ENCODE assay signal across 8 mouse cellular contexts in genomic region chr7:126896912-126897311, GRCm38 (mm10). TPM values are rescaled to one million over a fixed set of nuclear protein-coding genes. Genes with fewer than 3 reads are reported as not detected.
DNase-seq lines count a peak whose midpoint lies in the region; ATAC-seq and TF ChIP-seq lines count a peak whose summit lies in the region.

No protein-coding gene starts in this region.

- WGBS in heart, embryonic 14.5 days: 82% methylated on average over 5 of the region's 5 CpGs
- 95% methylated on average over 5 of the region's 5 CpGs for WGBS in midbrain, embryonic 15.5 days

- peak overlapping the region; percentile 83; the same call in 1 of the 2 replicates for H3K9ac ChIP-seq in heart, embryonic 14.5 days (ENCODE audit: low read length)
- H3K9ac ChIP-seq in midbrain, embryonic 15.5 days: peak overlapping the region; percentile 75; the same call in 1 of the 2 replicates

- peak overlapping the region; percentile 76; the same call in 1 of the 2 replicates for H3K4me2 ChIP-seq in heart, embryonic 14.5 days (ENCODE audit: low read length)
- peak overlapping the region; percentile 65 for H3K4me2 ChIP-seq in midbrain, embryonic 15.5 days

- H3K4me3 ChIP-seq in layer of hippocampus, adult 2 months: no peak overlapping the region; the same call in 1 of the 2 replicates
- H3K4me3 ChIP-seq in heart, embryonic 14.5 days (ENCODE audit: control insufficient read depth in 1 of 2, insufficient read depth in 1 of 2, low read depth in 1 of 2, low read length in 2 of 2): no peak overlapping the region
- 0 out of 2 replicates have a peak overlapping the region, but pooled peaks have one; percentile 61 for H3K4me3 ChIP-seq in midbrain, embryonic 15.5 days

- DNase-seq in layer of hippocampus, adult 2 months (ENCODE audit: low spot score in 2 of 2): no peak
- DNase-seq in layer of hippocampus, postnatal 14 days (ENCODE audit: low spot score in 2 of 2): no peak
- DNase-seq in left cerebral cortex, postnatal 4 days: no peak
- no peak for DNase-seq in layer of hippocampus, postnatal 36 days
- DNase-seq in kidney, postnatal 14 days: no peak

- peaks cover 5% of the 10 kb centered on the region; the same call in 1 of the 2 replicates for H3K36me3 ChIP-seq in heart, embryonic 14.5 days (ENCODE audit: control insufficient read depth, insufficient read depth, low read length)
- H3K36me3 ChIP-seq in midbrain, embryonic 15.5 days (replicated peaks): no peaks in the 10 kb centered on the region

- no peaks in the 10 kb centered on the region for H3K27me3 ChIP-seq in heart, embryonic 14.5 days (ENCODE audit: control insufficient read depth, insufficient read depth, low read length)
- no peaks in the 10 kb centered on the region for H3K27me3 ChIP-seq in midbrain, embryonic 15.5 days (replicated peaks)

- H3K9me3 ChIP-seq in heart, embryonic 14.5 days (ENCODE audit: control insufficient read depth, low read length): no peaks in the 10 kb centered on the region
- no peaks in the 10 kb centered on the region for H3K9me3 ChIP-seq in midbrain, embryonic 15.5 days

- 0 out of 2 replicates have a peak, but pooled peaks have one; percentile 16 for ATAC-seq in common myeloid progenitor, adult 5-6 weeks (replicated peaks; ENCODE audit: low read depth, poor library complexity, severe bottlenecking)
- no peak for ATAC-seq in heart, embryonic 14.5 days (ENCODE audit: insufficient number of reproducible peaks, insufficient read depth, low FRiP score, low read depth)
- no peak for ATAC-seq in midbrain, embryonic 15.5 days (replicated peaks)

- peaks cover 6 to 13% of the 10 kb centered on the region in 2 experiments for H3K4me1 ChIP-seq in heart, embryonic 14.5 days (ENCODE audit: control insufficient read depth in 2 of 2, insufficient read depth in 2 of 2, low read length in 2 of 2)
- H3K4me1 ChIP-seq in midbrain, embryonic 15.5 days: peaks cover 16% of the 10 kb centered on the region

- peak overlapping the region; percentile 96; the same call in 1 of the 2 replicates for H3K27ac ChIP-seq in layer of hippocampus, adult 2 months
- no peak overlapping the region for H3K27ac ChIP-seq in heart, embryonic 14.5 days (replicated peaks in 1 of 2; ENCODE audit: control insufficient read depth in 1 of 2, insufficient read depth in 1 of 2, low read depth in 2 of 2, low read length in 2 of 2)
- H3K27ac ChIP-seq in midbrain, embryonic 15.5 days: no peak overlapping the region

- no peak for TF ChIP-seq CTCF in layer of hippocampus, adult 2 months (conservative IDR thresholded peaks at IDR 0.05)

- intact Hi-C loops in left cerebral cortex, postnatal 4 days (cut with DNase I): no loop called here

RNA-seq across cellular contexts. Expression of gene Taok2, which starts 12.4 kb away (rescaled TPM):
- 100 to 1,000 TPM; 154 to 163 TPM for total RNA-seq in layer of hippocampus, adult 2 months (2021)
- 100 to 1,000 TPM; 141 to 147 TPM for total RNA-seq in layer of hippocampus, postnatal 14 days (2021)
- total RNA-seq in common myeloid progenitor, adult 5-6 weeks (2017): 32.2 and 42.2 TPM in 2 replicates
- 19.8 and 21.7 TPM in 2 replicates for polyA plus RNA-seq in heart, embryonic 14.5 days (2014; fragmentation: Nextera tagmentation; extraction: Ambion mirVana)
- 66.8 and 70.9 TPM in 2 replicates for polyA plus RNA-seq in midbrain, embryonic 15.5 days (2015; fragmentation: Nextera tagmentation; extraction: Ambion mirVana)
- 100 to 1,000 TPM; 158 to 165 TPM for total RNA-seq in left cerebral cortex, postnatal 4 days (2021)
- total RNA-seq in layer of hippocampus, postnatal 36 days (2021): 100 to 1,000 TPM; 151 to 165 TPM

RNA-seq across cellular contexts. Expression of gene Tmem219, which starts 25.8 kb away (rescaled TPM):
- total RNA-seq in layer of hippocampus, adult 2 months (2021): 10 to 100 TPM; 21.4 to 23.3 TPM
- 10 to 100 TPM; 25.2 to 27.5 TPM for total RNA-seq in layer of hippocampus, postnatal 14 days (2021)
- 21.1 and 31.9 TPM in 2 replicates for total RNA-seq in common myeloid progenitor, adult 5-6 weeks (2017)
- 21.6 and 22.7 TPM in 2 replicates for polyA plus RNA-seq in heart, embryonic 14.5 days (2014; fragmentation: Nextera tagmentation; extraction: Ambion mirVana)
- 33.2 and 36.1 TPM in 2 replicates for polyA plus RNA-seq in midbrain, embryonic 15.5 days (2015; fragmentation: Nextera tagmentation; extraction: Ambion mirVana)
- total RNA-seq in left cerebral cortex, postnatal 4 days (2021): 10 to 100 TPM; 19.4 to 20.8 TPM
- total RNA-seq in layer of hippocampus, postnatal 36 days (2021): 10 to 100 TPM; 23.2 to 23.8 TPM

RNA-seq across cellular contexts. Expression of gene Kctd13, which starts 31.8 kb away (rescaled TPM):
- 100 to 1,000 TPM; 164 to 166 TPM for total RNA-seq in layer of hippocampus, adult 2 months (2021)
- 100 to 1,000 TPM; 140 to 145 TPM for total RNA-seq in layer of hippocampus, postnatal 14 days (2021)
- total RNA-seq in common myeloid progenitor, adult 5-6 weeks (2017): 9.6 and 13.2 TPM in 2 replicates
- 11.3 and 11.9 TPM in 2 replicates for polyA plus RNA-seq in heart, embryonic 14.5 days (2014; fragmentation: Nextera tagmentation; extraction: Ambion mirVana)
- 133 and 136 TPM in 2 replicates for polyA plus RNA-seq in midbrain, embryonic 15.5 days (2015; fragmentation: Nextera tagmentation; extraction: Ambion mirVana)
- total RNA-seq in left cerebral cortex, postnatal 4 days (2021): 100 to 1,000 TPM; 151 to 167 TPM
- total RNA-seq in layer of hippocampus, postnatal 36 days (2021): 100 to 1,000 TPM; 161 to 171 TPM

RNA-seq across cellular contexts. Expression of gene Ino80e, which starts 34.7 kb away (rescaled TPM):
- total RNA-seq in layer of hippocampus, adult 2 months (2021): 10 to 100 TPM; 49.2 to 49.4 TPM
- 10 to 100 TPM; 46.1 to 50.1 TPM for total RNA-seq in layer of hippocampus, postnatal 14 days (2021)
- 33.4 and 43.2 TPM in 2 replicates for total RNA-seq in common myeloid progenitor, adult 5-6 weeks (2017)
- polyA plus RNA-seq in heart, embryonic 14.5 days (2014; fragmentation: Nextera tagmentation; extraction: Ambion mirVana): 47.9 and 51.9 TPM in 2 replicates
- polyA plus RNA-seq in midbrain, embryonic 15.5 days (2015; fragmentation: Nextera tagmentation; extraction: Ambion mirVana): 94.4 and 100 TPM in 2 replicates
- 10 to 100 TPM; 61.7 to 65.2 TPM for total RNA-seq in left cerebral cortex, postnatal 4 days (2021)
- total RNA-seq in layer of hippocampus, postnatal 36 days (2021): 10 to 100 TPM; 53.5 to 56.0 TPM

RNA-seq across cellular contexts. Expression of gene Hirip3, which starts 35.1 kb away (rescaled TPM):
- total RNA-seq in layer of hippocampus, adult 2 months (2021): 10 to 100 TPM; 32.2 to 38.5 TPM
- total RNA-seq in layer of hippocampus, postnatal 14 days (2021): 10 to 100 TPM; 27.6 to 34.7 TPM
- 283 and 331 TPM in 2 replicates for total RNA-seq in common myeloid progenitor, adult 5-6 weeks (2017)
- 10.7 and 11.5 TPM in 2 replicates for polyA plus RNA-seq in heart, embryonic 14.5 days (2014; fragmentation: Nextera tagmentation; extraction: Ambion mirVana)
- 16.7 and 22.8 TPM in 2 replicates for polyA plus RNA-seq in midbrain, embryonic 15.5 days (2015; fragmentation: Nextera tagmentation; extraction: Ambion mirVana)
- 10 to 100 TPM; 31.5 to 41.2 TPM for total RNA-seq in left cerebral cortex, postnatal 4 days (2021)
- 10 to 100 TPM; 29.5 to 32.0 TPM for total RNA-seq in layer of hippocampus, postnatal 36 days (2021)
